Mouse (Mus musculus) embryo, embryonic 10 days (tissue): ENCODE data around the gene Grb2.

Source experiments
- DNase-seq: peaks from one replicate; pipeline ENCODE4 v3.0.0-alpha.2; 2015; ENCODE audit warnings: low spot score

Gene Grb2

GRCm38 (mm10) chr11:115712268-115712667 is 3.9 kb upstream of the Grb2 start:
- DNase-seq = no peak

GRCm38 (mm10) chr11:115711133-115711532 is 2.7 kb upstream of the Grb2 start:
- no peak for DNase-seq

- DNase-seq = no peak
Observed at GRCm38 (mm10) chr11:115709829-115710559, 1.6 kb upstream of the Grb2 start.

- no peak for DNase-seq
Observed at GRCm38 (mm10) chr11:115708956-115709828, 795 bp upstream of the Grb2 start.

- DNase-seq = peak; percentile 78
Observed at GRCm38 (mm10) chr11:115707313-115708208, 836 bp downstream of the Grb2 start.

- DNase-seq = no peak
Observed at GRCm38 (mm10) chr11:115706584-115706983, 1.8 kb downstream of the Grb2 start.

- no peak for DNase-seq
Observed at GRCm38 (mm10) chr11:115705561-115705960, 2.8 kb downstream of the Grb2 start.

GRCm38 (mm10) chr11:115704648-115705047 is 3.7 kb downstream of the Grb2 start:
- no peak for DNase-seq

GRCm38 (mm10) chr11:115703466-115703865 is 4.9 kb downstream of the Grb2 start:
- no peak for DNase-seq

GRCm38 (mm10) chr11:115698986-115699728 is 9.2 kb downstream of the Grb2 start:
- peak; percentile 92 for DNase-seq

GRCm38 (mm10) chr11:115697722-115698121 is 10.7 kb downstream of the Grb2 start:
- no peak for DNase-seq

GRCm38 (mm10) chr11:115697091-115697490 is 11.3 kb downstream of the Grb2 start:
- no peak for DNase-seq

- DNase-seq = no peak
Observed at GRCm38 (mm10) chr11:115696471-115696870, 11.9 kb downstream of the Grb2 start.

GRCm38 (mm10) chr11:115693979-115694578 is 14.3 kb downstream of the Grb2 start:
- DNase-seq = no peak

GRCm38 (mm10) chr11:115692800-115693199 is 15.6 kb downstream of the Grb2 start:
- DNase-seq = no peak

- DNase-seq = no peak
Observed at GRCm38 (mm10) chr11:115691976-115692375, 16.4 kb downstream of the Grb2 start.

GRCm38 (mm10) chr11:115691511-115691910 is 16.9 kb downstream of the Grb2 start:
- no peak for DNase-seq

GRCm38 (mm10) chr11:115691013-115691412 is 17.4 kb downstream of the Grb2 start:
- no peak for DNase-seq

GRCm38 (mm10) chr11:115690356-115690755 is 18.0 kb downstream of the Grb2 start:
- no peak for DNase-seq

GRCm38 (mm10) chr11:115689137-115689915 is 19.1 kb downstream of the Grb2 start:
- no peak for DNase-seq
